Mouse (Mus musculus): ENCODE results near the gene Kbtbd12.

Kbtbd12 gene

GRCm38 (mm10) chr6:88637611-88638301 lies at the start of gene Kbtbd12:
Kbtbd12 (minus strand) TSS chr6:88637950.
- no peak for DNase-seq (ENCODE audit: extremely low read depth, insufficient read length, low spot score)

GRCm38 (mm10) chr6:88683380-88684053 lies 45.8 kb upstream of the Kbtbd12 start:
- no peak for DNase-seq (ENCODE audit: extremely low read depth, insufficient read length, low spot score)

- DNase-seq (ENCODE audit: extremely low read depth, insufficient read length, low spot score), result no peak
Observed at GRCm38 (mm10) chr6:88681026-88681425, 43.3 kb upstream of the Kbtbd12 start.

GRCm38 (mm10) chr6:88677738-88678137 lies 40.0 kb upstream of the Kbtbd12 start:
- no peak for DNase-seq (ENCODE audit: extremely low read depth, insufficient read length, low spot score)

- no peak for DNase-seq (ENCODE audit: extremely low read depth, insufficient read length, low spot score)
Observed at GRCm38 (mm10) chr6:88676753-88677736, 39.3 kb upstream of the Kbtbd12 start.

- no peak for DNase-seq (ENCODE audit: extremely low read depth, insufficient read length, low spot score)
Observed at GRCm38 (mm10) chr6:88675815-88676214, 38.1 kb upstream of the Kbtbd12 start.

GRCm38 (mm10) chr6:88662284-88662683 lies 24.5 kb upstream of the Kbtbd12 start:
- no peak for DNase-seq (ENCODE audit: extremely low read depth, insufficient read length, low spot score)

- DNase-seq (ENCODE audit: extremely low read depth, insufficient read length, low spot score), result no peak
Observed at GRCm38 (mm10) chr6:88661696-88662095, 23.9 kb upstream of the Kbtbd12 start.

- no peak for DNase-seq (ENCODE audit: extremely low read depth, insufficient read length, low spot score)
Observed at GRCm38 (mm10) chr6:88647564-88648295, 10.0 kb upstream of the Kbtbd12 start.

GRCm38 (mm10) chr6:88644786-88645185 lies 7.0 kb upstream of the Kbtbd12 start:
- DNase-seq (ENCODE audit: extremely low read depth, insufficient read length, low spot score), result no peak

- DNase-seq (ENCODE audit: extremely low read depth, insufficient read length, low spot score), result no peak
Observed at GRCm38 (mm10) chr6:88641346-88641920, 3.7 kb upstream of the Kbtbd12 start.

- no peak for DNase-seq (ENCODE audit: extremely low read depth, insufficient read length, low spot score)
Observed at GRCm38 (mm10) chr6:88640331-88640730, 2.6 kb upstream of the Kbtbd12 start.

- DNase-seq (ENCODE audit: extremely low read depth, insufficient read length, low spot score), result no peak
Observed at GRCm38 (mm10) chr6:88639921-88640320, 2.2 kb upstream of the Kbtbd12 start.

GRCm38 (mm10) chr6:88639372-88639920 lies 1.7 kb upstream of the Kbtbd12 start:
- no peak for DNase-seq (ENCODE audit: extremely low read depth, insufficient read length, low spot score)

- no peak for DNase-seq (ENCODE audit: extremely low read depth, insufficient read length, low spot score)
Observed at GRCm38 (mm10) chr6:88638917-88639316, 1.2 kb upstream of the Kbtbd12 start.

GRCm38 (mm10) chr6:88635881-88636754 lies 1.6 kb downstream of the Kbtbd12 start:
- DNase-seq (ENCODE audit: extremely low read depth, insufficient read length, low spot score), result no peak

GRCm38 (mm10) chr6:88631293-88631692 lies 6.5 kb downstream of the Kbtbd12 start:
- DNase-seq (ENCODE audit: extremely low read depth, insufficient read length, low spot score), result no peak

GRCm38 (mm10) chr6:88630560-88630959 lies 7.2 kb downstream of the Kbtbd12 start:
- DNase-seq (ENCODE audit: extremely low read depth, insufficient read length, low spot score), result no peak

- DNase-seq (ENCODE audit: extremely low read depth, insufficient read length, low spot score), result no peak
Observed at GRCm38 (mm10) chr6:88629821-88630220, 7.9 kb downstream of the Kbtbd12 start.

Measured in 3134 (cell line).